Mouse (Mus musculus) midbrain, embryonic 12.5 days (tissue): ENCODE results near the gene Lgr6. TPM values are rescaled to one million over a fixed set of nuclear protein-coding genes. Genes with fewer than 3 reads are reported as not detected.

ENCODE experiments used
- ATAC-seq: fragments of 200-750 bp; cut with Nextera tagmentation; 2 replicates; pipeline ENCODE4 v1.8.0; 2017; ENCODE audit warnings: low read depth, moderate TSS enrichment, moderate library complexity; ENCODE audit not compliant: low FRiP score
- H3K27ac ChIP-seq: fragments of 300-500 bp; sonication (generic); replicated peaks from 2 replicates; pipeline ENCODE4 v1.5.1; 2016; ENCODE audit warnings: mild to moderate bottlenecking
- H3K27me3 ChIP-seq: fragments of 300-500 bp; sonication (generic); 2 replicates; pipeline ENCODE4 v1.6.1; 2016; ENCODE audit warnings: mild to moderate bottlenecking
- H3K36me3 ChIP-seq: fragments of 300-500 bp; sonication (generic); 2 replicates; pipeline ENCODE4 v1.6.1; 2016
- H3K4me1 ChIP-seq: fragments of 300-500 bp; sonication (generic); 2 replicates; pipeline ENCODE4 v1.6.1; 2016
- H3K4me2 ChIP-seq: fragments of 300-500 bp; sonication (generic); replicated peaks from 2 replicates; pipeline ENCODE4 v1.6.1; 2016; ENCODE audit warnings: mild to moderate bottlenecking, moderate library complexity
- H3K4me3 ChIP-seq: fragments of 300-500 bp; sonication (generic); 2 replicates; pipeline ENCODE4 v1.5.1; 2016; ENCODE audit warnings: mild to moderate bottlenecking
- H3K9ac ChIP-seq: fragments of 300-500 bp; sonication (generic); replicated peaks from 2 replicates; pipeline ENCODE4 v1.6.1; 2016; ENCODE audit warnings: mild to moderate bottlenecking, moderate library complexity
- H3K9me3 ChIP-seq: fragments of 300-500 bp; sonication (generic); 2 replicates; pipeline ENCODE4 v1.6.1; 2016; ENCODE audit warnings: mild to moderate bottlenecking
- WGBS: fragments of 180-500 bp; shearing (Covaris S2); methylation state at CpG from one replicate; pipeline ENCODE4 v1.1.7; 2016; 5-methylcytosine and 5-hydroxymethylcytosine counted together
- polyA plus RNA-seq: library from polyadenylated mRNA; unstranded; fragments of >200 nt; fragmentation: Nextera tagmentation; extraction: Ambion mirVana; gene quantifications from 2 replicates; pipeline ENCODE4 v1.2.1, GENCODE M21; 2016

The Lgr6 gene
- polyA plus RNA-seq, 1 experiment from 2014 or later, result 0.66 TPM

DNA sequence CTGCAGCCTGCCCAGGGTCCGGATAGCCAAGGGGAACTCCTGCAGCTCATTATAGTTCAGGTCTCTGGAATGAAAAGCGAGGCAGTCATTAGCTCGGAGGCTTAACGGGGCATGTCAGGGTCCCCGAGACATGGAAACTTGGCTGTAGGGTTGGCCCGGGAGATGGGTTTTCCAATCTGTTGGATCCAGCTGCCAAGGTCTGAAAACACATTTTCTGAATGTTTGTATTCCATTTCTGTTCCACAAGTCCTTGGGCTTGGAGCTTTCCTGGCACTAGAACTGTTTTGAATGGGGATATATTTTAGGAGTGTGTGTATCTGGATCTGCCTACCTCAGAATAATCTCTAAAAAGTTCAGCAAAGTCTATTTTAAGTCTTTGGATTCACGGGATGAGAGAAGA is 99.4 kb downstream of the Lgr6 start:
- no peak for ATAC-seq
- Histone ChIP-seq H3K9me3 (no peaks in the 10 kb centered on the region), H3K27ac (no peak overlapping the region), H3K4me1 (peaks cover 5% of the 10 kb centered on the region; the same call in 1 of the 2 replicates), H3K9ac (no peak overlapping the region), H3K36me3 (no peaks in the 10 kb centered on the region), H3K27me3 (no peaks in the 10 kb centered on the region), H3K4me3 (no peak overlapping the region), H3K4me2 (no peak overlapping the region)
- 78% methylated on average over 7 of the region's 7 CpGs for WGBS

GRCm38 (mm10) chr1:135003346-135003745 is 101.7 kb downstream of the Lgr6 start:
- Histone ChIP-seq H3K27ac (no peak overlapping the region), H3K9ac (no peak overlapping the region), H3K27me3 (no peaks in the 10 kb centered on the region), H3K4me1 (peaks cover 5% of the 10 kb centered on the region; the same call in 1 of the 2 replicates), H3K9me3 (no peaks in the 10 kb centered on the region), H3K4me3 (no peak overlapping the region), H3K36me3 (no peaks in the 10 kb centered on the region), H3K4me2 (no peak overlapping the region)
- no peak for ATAC-seq
- WGBS, result 23% methylated on average over 2 of the region's 4 CpGs

- Histone ChIP-seq H3K4me1 (peaks cover 7% of the 10 kb centered on the region; the same call in 1 of the 2 replicates), H3K4me3 (no peak overlapping the region), H3K36me3 (no peaks in the 10 kb centered on the region), H3K9me3 (no peaks in the 10 kb centered on the region), H3K27ac (no peak overlapping the region), H3K27me3 (no peaks in the 10 kb centered on the region), H3K4me2 (no peak overlapping the region), H3K9ac (no peak overlapping the region)
- 79% methylated on average over 9 of the region's 9 CpGs for WGBS
- ATAC-seq, result no peak
Observed at GRCm38 (mm10) chr1:135000527-135000926, 104.5 kb downstream of the Lgr6 start.

DNA sequence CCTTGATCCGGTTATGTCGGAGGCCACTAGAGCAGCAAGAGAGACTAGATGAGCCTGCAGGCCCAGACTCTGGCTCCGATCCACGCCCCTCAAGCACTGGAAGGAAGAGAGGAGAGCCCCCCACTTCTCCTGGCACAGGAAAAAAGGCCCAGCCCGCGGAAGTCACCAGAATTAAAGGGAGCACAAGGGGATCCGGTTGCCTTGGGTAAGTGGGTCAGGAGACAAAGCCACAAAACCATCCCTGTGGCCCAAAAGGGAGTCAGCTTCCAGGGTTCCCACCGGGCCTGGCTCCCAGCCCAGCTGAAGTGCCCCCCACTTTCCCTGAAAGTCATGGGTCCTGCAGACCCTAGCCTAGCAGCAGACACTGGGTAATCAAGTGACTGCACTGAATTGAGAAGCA is 106.8 kb downstream of the Lgr6 start:
- H3K27ac ChIP-seq, result no peak overlapping the region
- H3K4me1 ChIP-seq, result peaks cover 6% of the 10 kb centered on the region; the same call in 1 of the 2 replicates
- no peak for ATAC-seq
- H3K9me3 ChIP-seq, result no peaks in the 10 kb centered on the region
- H3K27me3 ChIP-seq, result no peaks in the 10 kb centered on the region; the same call in 1 of the 2 replicates
- H3K36me3 ChIP-seq, result no peaks in the 10 kb centered on the region
- WGBS, result 90% methylated on average over 8 of the region's 8 CpGs
- H3K9ac ChIP-seq, result no peak overlapping the region
- no peak overlapping the region for H3K4me2 ChIP-seq
- no peak overlapping the region for H3K4me3 ChIP-seq

DNA sequence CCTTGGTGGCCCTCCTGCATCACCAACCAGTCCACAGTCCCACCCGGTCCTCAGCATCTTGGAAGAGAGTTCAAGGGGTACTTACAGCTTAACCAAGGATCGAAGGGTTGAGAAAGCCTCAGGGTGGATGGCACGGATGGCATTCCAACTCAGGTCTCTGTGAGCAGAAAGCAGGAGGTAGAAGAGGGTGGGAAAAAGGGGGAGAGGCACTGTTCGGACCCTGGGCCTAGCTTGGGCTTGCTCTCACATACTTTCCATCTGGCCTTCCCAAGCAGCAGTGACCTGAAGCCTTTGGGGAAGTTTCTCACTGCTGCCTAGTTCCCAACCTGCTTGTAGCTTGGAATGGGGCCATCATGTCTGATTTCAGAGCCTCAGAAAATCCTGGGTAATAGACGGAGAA is 107.5 kb downstream of the Lgr6 start:
- ATAC-seq, result no peak
- Histone ChIP-seq H3K4me1 (peaks cover 4% of the 10 kb centered on the region; the same call in 1 of the 2 replicates), H3K36me3 (no peaks in the 10 kb centered on the region), H3K4me2 (no peak overlapping the region), H3K27ac (no peak overlapping the region), H3K9ac (no peak overlapping the region), H3K27me3 (peaks cover under 1% of the 10 kb centered on the region; the same call in 1 of the 2 replicates), H3K9me3 (no peaks in the 10 kb centered on the region), H3K4me3 (no peak overlapping the region)
- 80% methylated on average over 5 of the region's 5 CpGs for WGBS

- Histone ChIP-seq H3K27ac (no peak overlapping the region), H3K9me3 (no peaks in the 10 kb centered on the region), H3K27me3 (peaks cover 9% of the 10 kb centered on the region; the same call in 1 of the 2 replicates), H3K4me1 (peaks cover 4% of the 10 kb centered on the region; the same call in 1 of the 2 replicates), H3K4me2 (no peak overlapping the region), H3K36me3 (no peaks in the 10 kb centered on the region), H3K4me3 (no peak overlapping the region), H3K9ac (no peak overlapping the region)
- 88% methylated on average over 7 of the region's 7 CpGs for WGBS
- no peak for ATAC-seq
Observed at GRCm38 (mm10) chr1:134996471-134996870, 108.6 kb downstream of the Lgr6 start.

DNA sequence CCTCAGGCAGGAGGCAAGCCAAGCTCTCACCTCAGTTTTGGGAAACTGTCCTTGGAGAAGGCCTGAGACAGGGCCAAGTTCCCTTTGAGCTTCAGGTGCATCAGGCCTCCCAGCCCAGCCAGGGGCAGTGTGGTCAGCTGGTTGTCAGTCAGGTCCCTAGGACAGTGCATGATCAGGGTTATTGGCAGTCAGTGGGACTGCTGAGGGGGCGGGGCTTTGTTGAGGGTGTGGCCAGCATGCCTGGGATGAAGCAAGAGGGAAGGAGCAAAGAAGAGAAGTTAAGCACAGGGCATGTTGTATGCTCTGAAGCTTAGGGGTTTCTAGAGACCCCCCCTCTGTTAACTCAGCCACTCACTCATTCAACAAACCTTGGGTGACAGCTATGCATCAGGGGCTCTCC is 109.1 kb downstream of the Lgr6 start:
- no peak overlapping the region for H3K9ac ChIP-seq
- no peaks in the 10 kb centered on the region for H3K9me3 ChIP-seq
- peaks cover 13% of the 10 kb centered on the region; the same call in 1 of the 2 replicates for H3K27me3 ChIP-seq
- H3K4me3 ChIP-seq, result no peak overlapping the region
- H3K36me3 ChIP-seq, result no peaks in the 10 kb centered on the region
- no peak overlapping the region for H3K4me2 ChIP-seq
- no peak overlapping the region for H3K27ac ChIP-seq
- 18% methylated on average over 1 of the region's 1 CpGs for WGBS
- peaks cover 4% of the 10 kb centered on the region; the same call in 1 of the 2 replicates for H3K4me1 ChIP-seq
- ATAC-seq, result peak; percentile 56

- Histone ChIP-seq H3K4me2 (no peak overlapping the region), H3K27ac (no peak overlapping the region), H3K27me3 (peaks cover 16% of the 10 kb centered on the region), H3K4me1 (peaks cover 4% of the 10 kb centered on the region; the same call in 1 of the 2 replicates), H3K4me3 (no peak overlapping the region), H3K36me3 (no peaks in the 10 kb centered on the region), H3K9me3 (no peaks in the 10 kb centered on the region), H3K9ac (no peak overlapping the region)
- WGBS, result 47% methylated on average over 4 of the region's 4 CpGs
- ATAC-seq, result no peak
Observed at GRCm38 (mm10) chr1:134995437-134995836, 109.6 kb downstream of the Lgr6 start.

- no peak for ATAC-seq
- Histone ChIP-seq H3K27me3 (peaks cover 23% of the 10 kb centered on the region), H3K4me2 (no peak overlapping the region), H3K4me1 (peaks cover 4% of the 10 kb centered on the region; the same call in 1 of the 2 replicates), H3K36me3 (no peaks in the 10 kb centered on the region), H3K27ac (no peak overlapping the region), H3K9me3 (no peaks in the 10 kb centered on the region), H3K4me3 (no peak overlapping the region), H3K9ac (no peak overlapping the region)
- WGBS, result 81% methylated on average over 3 of the region's 3 CpGs
Observed at GRCm38 (mm10) chr1:134994739-134995138, 110.3 kb downstream of the Lgr6 start.

DNA sequence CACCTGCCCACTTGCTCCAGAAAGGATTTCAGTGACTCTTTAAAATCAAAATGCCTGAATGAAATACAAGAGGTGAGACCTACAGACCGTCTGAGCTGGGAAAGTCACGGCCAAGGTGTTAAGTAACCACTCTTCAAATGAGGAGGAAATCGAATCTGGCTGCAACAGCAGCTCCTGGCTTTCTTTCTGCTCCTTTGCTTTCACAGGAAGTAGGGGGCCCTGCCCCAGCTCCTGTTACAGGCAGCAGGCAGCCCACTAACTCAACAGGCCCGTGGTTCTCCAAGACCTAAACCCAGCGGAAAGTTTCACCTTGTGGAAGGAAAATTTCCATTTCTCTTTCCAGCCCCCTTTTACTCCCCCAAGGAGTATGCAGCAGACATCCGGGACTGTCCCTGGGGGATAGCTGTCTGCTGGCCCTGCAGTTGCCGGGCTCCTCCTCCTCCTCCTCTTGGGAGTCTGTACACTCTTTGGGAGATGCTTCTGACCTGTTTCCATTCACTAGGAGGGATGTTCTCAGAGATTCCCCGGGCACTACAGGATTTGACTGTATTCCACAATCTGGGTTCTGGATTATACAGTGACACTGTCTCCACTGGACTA is 112.9 kb downstream of the Lgr6 start:
- H3K27ac ChIP-seq, result no peak overlapping the region
- no peak overlapping the region for H3K4me3 ChIP-seq
- no peaks in the 10 kb centered on the region for H3K36me3 ChIP-seq
- WGBS, result 56% methylated on average over 8 of the region's 8 CpGs
- H3K9ac ChIP-seq, result no peak overlapping the region
- no peak overlapping the region for H3K4me2 ChIP-seq
- H3K4me1 ChIP-seq, result peaks cover 12% of the 10 kb centered on the region
- peaks cover 38% of the 10 kb centered on the region for H3K27me3 ChIP-seq
- ATAC-seq, result no peak
- H3K9me3 ChIP-seq, result no peaks in the 10 kb centered on the region

- Histone ChIP-seq H3K27ac (no peak overlapping the region), H3K9me3 (no peaks in the 10 kb centered on the region), H3K4me3 (no peak overlapping the region), H3K27me3 (peaks cover 38% of the 10 kb centered on the region), H3K36me3 (no peaks in the 10 kb centered on the region), H3K9ac (no peak overlapping the region), H3K4me2 (no peak overlapping the region), H3K4me1 (peaks cover 8% of the 10 kb centered on the region)
- 7% methylated on average over 7 of the region's 7 CpGs for WGBS
- ATAC-seq, result no peak
Observed at GRCm38 (mm10) chr1:134989372-134989771, 115.7 kb downstream of the Lgr6 start.

DNA sequence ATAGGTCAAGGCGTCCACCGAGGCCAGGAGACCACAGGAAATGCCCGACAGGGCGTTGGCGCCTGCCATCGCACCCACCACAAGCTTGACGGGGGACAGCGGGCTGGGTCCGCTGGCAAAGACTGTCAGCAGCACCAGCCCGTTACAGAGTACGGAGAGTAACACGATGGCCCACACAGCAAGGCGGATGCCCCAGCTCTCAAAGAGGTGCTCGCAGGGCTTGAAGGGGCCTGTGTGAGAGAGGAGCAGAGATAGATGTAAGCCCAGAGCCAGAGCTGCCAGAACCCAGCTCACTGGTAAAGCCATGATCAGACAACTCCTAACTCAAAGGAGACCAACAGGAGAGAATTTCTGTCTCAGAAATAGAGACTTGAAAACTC is 117.1 kb downstream of the Lgr6 start:
- Histone ChIP-seq H3K27me3 (peaks cover 38% of the 10 kb centered on the region), H3K9ac (peak overlapping the region; percentile 64), H3K4me3 (peak overlapping the region; percentile 48), H3K36me3 (no peaks in the 10 kb centered on the region), H3K9me3 (no peaks in the 10 kb centered on the region), H3K27ac (no peak overlapping the region), H3K4me1 (peaks cover 8% of the 10 kb centered on the region), H3K4me2 (peak overlapping the region; percentile 86)
- ATAC-seq, result 0 out of 2 replicates have a peak, but pooled peaks have one; percentile 9
- WGBS, result 7% methylated on average over 14 of the region's 14 CpGs
